Mouse (Mus musculus) embryonic fibroblast, embryonic 13.5 days (primary cell): ENCODE results near the gene Rpl21.

ENCODE experiments used
- CTCF ChIP-seq: IDR thresholded peaks from 2 replicates; pipeline ENCODE4 v1.5.1; 2011; ENCODE audit warnings: mild to moderate bottlenecking, control low read depth, low read length, moderate library complexity, borderline replicate concordance; ENCODE audit not compliant: insufficient read depth
- POLR2A ChIP-seq: IDR thresholded peaks from 2 replicates; pipeline ENCODE4 v1.6.1; 2011; ENCODE audit warnings: low read depth, mild to moderate bottlenecking, control low read depth, low read length, moderate library complexity

DNA sequence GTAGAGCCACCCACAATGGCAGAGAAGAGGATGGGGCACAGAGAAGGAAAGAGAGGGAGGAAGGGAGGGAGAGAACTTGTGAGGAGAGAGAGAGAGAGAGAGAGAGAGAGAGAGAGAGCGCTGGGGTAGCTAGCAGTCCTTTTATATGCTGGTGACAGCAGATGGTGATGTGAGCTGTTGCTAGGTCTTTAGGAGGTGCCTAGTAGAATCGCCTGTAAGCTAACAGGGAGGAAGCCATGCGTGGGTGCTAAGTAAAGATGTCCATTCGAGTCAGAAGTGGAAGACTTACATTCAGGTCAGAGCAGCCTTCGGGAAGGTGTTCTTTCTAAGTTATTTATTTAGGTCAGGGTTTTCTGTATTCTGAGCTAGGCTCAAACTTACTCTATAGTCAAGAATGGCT lies 22.7 kb upstream of the Rpl21 start:
- no peak for TF ChIP-seq CTCF
- no peak for TF ChIP-seq POLR2A
